Mouse (Mus musculus): ENCODE data around the gene Gm3002. TPM values are rescaled to one million over a fixed set of nuclear protein-coding genes. Genes with fewer than 3 reads are reported as not detected.
"Not testable (repeated sequence)": the region's sequence is repeated elsewhere in the genome, so short reads cannot be mapped to it uniquely, and the experiment has no call there.

Gm3002 gene
- 0.17 TPM in 1 of 2 replicates, not detected in the other for polyA plus RNA-seq (2012; rRNA removed)

DNA sequence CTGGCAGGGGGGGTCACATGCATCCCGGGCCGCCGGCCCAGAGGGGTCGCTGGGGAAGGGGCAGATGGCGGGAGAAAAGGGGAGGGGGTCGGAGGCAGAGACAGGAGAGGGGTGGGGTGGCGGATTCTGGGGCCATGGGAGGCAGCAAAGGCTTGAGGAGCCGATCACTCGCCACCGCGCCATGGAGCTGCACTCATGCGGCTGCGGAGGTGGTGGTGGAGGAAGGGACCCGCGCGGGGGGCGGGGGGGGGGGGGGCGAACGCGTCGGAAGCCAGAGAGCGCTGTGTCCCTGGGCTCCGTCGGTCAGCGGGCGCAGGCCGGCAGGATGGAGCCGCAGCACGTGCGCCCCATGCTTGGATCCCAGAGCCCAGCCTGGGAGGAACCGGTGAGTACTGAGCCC lies at the start of gene Gm3002:
Gene Gm3002, plus strand, starts transcription at position 301 of the 400 bp plus-strand sequence.
- H3K4me1 ChIP-seq (ENCODE audit: control insufficient read depth, insufficient read depth, low read length); DNase-seq; H3K4me3 ChIP-seq (replicated peaks; ENCODE audit: extremely low read depth, low read depth, low read length): not testable (repeated sequence)
- no CpG with 5 or more reads among the region's 31 CpGs for WGBS

DNA sequence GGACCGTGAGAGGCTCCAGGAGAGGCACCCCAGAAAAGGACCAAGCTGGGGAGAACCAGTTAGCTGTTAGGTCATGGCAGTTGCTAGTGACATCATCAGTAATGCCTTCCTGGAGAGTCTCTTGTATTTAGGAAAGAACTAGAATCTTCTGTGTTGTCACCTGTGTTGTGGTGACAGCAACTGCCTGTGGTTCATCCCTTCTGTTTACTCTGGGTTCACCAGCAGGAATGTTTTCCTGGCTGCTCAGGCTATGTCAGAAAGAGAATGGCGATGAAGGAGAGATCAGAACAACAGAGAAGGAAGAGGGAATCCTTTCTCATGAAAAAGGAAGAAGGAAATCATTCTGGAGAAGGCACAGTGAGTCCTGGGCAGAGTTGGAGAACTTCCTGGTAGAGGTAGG lies 36.1 kb downstream of the Gm3002 start, which contains the start of gene Gm3033:
Gene Gm3033, plus strand, starts transcription at position 301 of the 400 bp plus-strand sequence.
- not testable (repeated sequence) for H3K4me3 ChIP-seq (replicated peaks; ENCODE audit: extremely low read depth, low read depth, low read length); H3K4me1 ChIP-seq (ENCODE audit: control insufficient read depth, insufficient read depth, low read length); DNase-seq
- no CpG with 5 or more reads among the region's 2 CpGs for WGBS

DNA sequence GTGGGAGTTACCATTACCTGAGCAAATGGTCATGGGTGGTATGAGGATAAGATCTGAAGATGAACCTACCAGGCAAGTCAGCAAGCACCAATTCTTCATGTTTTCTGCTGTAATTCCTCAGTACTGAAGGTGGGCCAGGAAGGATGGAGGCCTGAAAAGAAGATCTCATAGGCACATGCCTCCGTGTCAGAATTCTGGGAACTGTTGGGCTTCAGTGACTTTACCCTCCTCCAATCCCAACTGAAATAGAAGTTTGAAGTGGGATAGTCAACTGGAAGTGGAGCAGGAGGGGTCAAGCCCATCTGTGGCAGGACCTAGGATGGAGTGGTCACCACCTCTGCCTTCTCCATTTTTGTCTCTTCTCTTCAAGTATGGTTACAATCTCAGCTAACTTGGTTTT lies 74.0 kb downstream of the Gm3002 start, which contains the start of gene Gm2916:
Gene Gm2916, plus strand, starts transcription at position 301 of the 400 bp plus-strand sequence.
- not testable (repeated sequence) for H3K4me1 ChIP-seq (ENCODE audit: control insufficient read depth, insufficient read depth, low read length); H3K4me3 ChIP-seq (replicated peaks; ENCODE audit: extremely low read depth, low read depth, low read length); DNase-seq
- WGBS: no CpG with 5 or more reads among the region's 1 CpGs

DNA sequence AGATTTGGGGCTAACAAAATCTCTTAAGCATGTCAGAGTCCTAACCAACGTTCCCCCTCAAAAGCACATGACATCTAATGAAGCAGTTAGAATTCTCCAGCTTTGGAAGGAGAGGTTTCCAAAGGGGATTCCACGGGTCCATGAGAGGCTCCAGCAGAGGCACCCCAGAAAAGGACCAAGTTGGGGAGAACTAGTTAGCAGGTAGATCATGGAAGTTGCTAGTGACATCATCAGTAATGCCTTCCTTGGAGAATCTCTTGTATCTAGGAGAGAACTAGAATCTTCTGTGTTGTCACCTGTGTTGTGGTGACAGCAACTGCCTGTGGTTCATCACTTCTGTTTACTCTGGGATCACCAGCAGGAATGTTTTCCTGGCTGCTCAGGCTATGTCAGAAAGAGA lies 121.6 kb downstream of the Gm3002 start, which contains the start of gene Gm3029:
Gene Gm3029, plus strand, starts transcription at position 301 of the 400 bp plus-strand sequence.
- H3K4me3 ChIP-seq (replicated peaks; ENCODE audit: extremely low read depth, low read depth, low read length); H3K4me1 ChIP-seq (ENCODE audit: control insufficient read depth, insufficient read depth, low read length); DNase-seq: not testable (repeated sequence)
- 46% methylated on average over 1 of the region's 2 CpGs for WGBS

DNA sequence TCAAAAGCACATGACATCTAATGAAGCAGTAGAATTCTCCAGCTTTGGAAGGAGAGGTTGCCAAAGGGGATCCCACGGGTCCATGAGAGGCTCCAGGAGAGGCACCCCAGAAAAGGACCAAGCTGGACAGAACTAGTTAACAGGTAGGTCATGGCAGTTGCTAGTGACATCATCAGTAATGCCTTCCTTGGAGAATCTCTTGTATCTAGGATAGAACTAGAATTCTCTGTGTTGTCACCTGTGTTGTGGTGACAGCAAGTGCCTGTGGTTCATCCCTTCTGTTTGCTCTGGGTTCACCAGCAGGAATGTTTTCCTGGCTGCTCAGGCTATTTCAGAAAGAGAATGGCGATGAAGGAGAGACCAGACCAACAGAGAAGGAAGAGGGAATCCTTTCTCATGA lies 153.4 kb downstream of the Gm3002 start, which contains the start of gene Gm3095:
Gene Gm3095, plus strand, starts transcription at position 301 of the 400 bp plus-strand sequence.
- H3K4me1 ChIP-seq (ENCODE audit: control insufficient read depth, insufficient read depth, low read length); H3K4me3 ChIP-seq (replicated peaks; ENCODE audit: extremely low read depth, low read depth, low read length); DNase-seq: not testable (repeated sequence)
- no CpG with 5 or more reads among the region's 2 CpGs for WGBS

DNA sequence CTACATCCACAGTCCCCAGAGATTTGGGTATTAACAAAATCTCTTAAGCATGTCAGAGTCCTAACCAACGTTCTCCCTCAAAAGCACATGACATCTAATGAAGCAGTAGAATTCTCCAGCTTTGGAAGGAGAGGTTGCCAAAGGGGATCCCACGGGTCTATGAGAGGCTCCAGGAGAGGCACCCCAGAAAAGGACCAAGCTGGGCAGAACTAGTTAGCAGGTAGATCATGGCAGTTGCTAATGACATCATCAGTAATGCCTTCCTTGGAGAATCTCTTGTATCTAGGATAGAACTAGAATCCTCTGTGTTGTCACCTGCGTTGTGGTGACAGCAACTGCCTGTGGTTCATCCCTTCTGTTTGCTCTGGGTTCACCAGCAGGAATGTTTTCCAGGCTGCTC lies 188.2 kb downstream of the Gm3002 start, which contains the start of gene Gm3099:
Gene Gm3099, plus strand, starts transcription at position 301 of the 400 bp plus-strand sequence.
- H3K4me3 ChIP-seq (replicated peaks; ENCODE audit: extremely low read depth, low read depth, low read length); DNase-seq; H3K4me1 ChIP-seq (ENCODE audit: control insufficient read depth, insufficient read depth, low read length): not testable (repeated sequence)
- 69% methylated on average over 1 of the region's 3 CpGs for WGBS

Other genes starting within 250 kb of the Gm3002 start
- not detected in 2 replicates for gene Gm3012, start 175.6 kb upstream of the Gm3002 start, polyA plus RNA-seq (2012; rRNA removed)
- not detected in 2 replicates for gene Gm3020, start 158.0 kb upstream of the Gm3002 start, polyA plus RNA-seq (2012; rRNA removed)
- gene Gm3043, start 121.3 kb upstream of the Gm3002 start, polyA plus RNA-seq (2012; rRNA removed): not detected in 2 replicates
- not detected in 2 replicates for gene Gm3033, start 36.2 kb downstream of the Gm3002 start, polyA plus RNA-seq (2012; rRNA removed)
- not detected in 2 replicates for gene Gm2916, start 74.1 kb downstream of the Gm3002 start, polyA plus RNA-seq (2012; rRNA removed)
- gene Gm3029, start 121.7 kb downstream of the Gm3002 start, polyA plus RNA-seq (2012; rRNA removed): not detected in 2 replicates
- gene Gm3095, start 153.5 kb downstream of the Gm3002 start, polyA plus RNA-seq (2012; rRNA removed): 0.07 TPM in 1 of 2 replicates, not detected in the other
- gene Gm3099, start 188.3 kb downstream of the Gm3002 start, polyA plus RNA-seq (2012; rRNA removed): not detected in 2 replicates
- not detected in 2 replicates for gene Gm5796, start 213.9 kb downstream of the Gm3002 start, polyA plus RNA-seq (2012; rRNA removed)